Mouse (Mus musculus) kidney, adult 2 months (tissue): ENCODE results near the gene H2afv.

ENCODE experiments used
- CTCF ChIP-seq: fragments of 200-500 bp; conservative IDR thresholded peaks from 2 replicates; pipeline ENCODE4 v1.5.1; 2011; ENCODE audit warnings: low read depth, mild to moderate bottlenecking, control low read depth, low read length, moderate library complexity, mixed read lengths; ENCODE audit not compliant: insufficient read depth, insufficient read length
- POLR2A ChIP-seq: fragments of 200-500 bp; IDR thresholded peaks from one replicate; pipeline ENCODE4 v1.6.1; 2011; ENCODE audit warnings: low read depth, low read length, control low read depth

DNA sequence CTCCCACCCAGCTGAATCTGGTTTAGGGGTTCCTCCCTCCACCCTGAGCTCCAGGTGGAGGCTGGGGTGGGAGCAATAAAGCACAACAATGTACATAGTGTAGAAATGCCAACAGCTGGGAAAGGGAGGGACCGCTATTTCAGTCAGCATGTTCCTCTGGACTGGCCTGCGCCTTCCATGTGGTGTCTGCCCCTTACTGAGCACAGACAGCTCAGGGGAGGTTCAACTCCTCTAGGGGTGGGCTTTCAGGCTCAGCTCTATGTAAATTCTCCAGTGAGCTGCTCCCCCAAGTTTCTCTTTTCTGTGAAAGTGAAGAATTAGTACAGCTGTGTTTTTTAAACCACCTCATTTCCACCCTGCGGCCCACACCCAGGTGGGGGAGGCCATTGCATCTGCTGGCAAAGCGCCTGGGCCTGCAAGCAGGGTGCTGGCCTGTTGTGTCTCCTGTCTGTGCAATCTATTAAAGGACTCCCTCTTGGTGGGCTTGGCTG is 38.6 kb downstream of the H2afv start:
- TF ChIP-seq POLR2A (no peak), CTCF (no peak)
